Mouse (Mus musculus) cerebellum, adult 11 months (tissue): ENCODE measurements around the gene Lamtor3.
"Not testable (repeated sequence)": the region's sequence is repeated elsewhere in the genome, so short reads cannot be mapped to it uniquely, and the experiment has no call there.

Experiments used
- DNase-seq: peaks from one replicate; pipeline ENCODE4 v3.0.0; 2022

Gene Lamtor3

GRCm38 (mm10) chr3:137935570-137936525 is 17.5 kb downstream of the Lamtor3 start:
- DNase-seq = no peak

- no peak for DNase-seq
These were observed 18.2 kb downstream of the Lamtor3 start for GRCm38 (mm10) chr3:137936541-137936940.

- no peak for DNase-seq
These were observed 20.3 kb downstream of the Lamtor3 start for GRCm38 (mm10) chr3:137938608-137939007.

- no peak for DNase-seq
These were observed 22.5 kb downstream of the Lamtor3 start for GRCm38 (mm10) chr3:137940757-137941156.

GRCm38 (mm10) chr3:137941555-137941954 is 23.2 kb downstream of the Lamtor3 start:
- DNase-seq = no peak

GRCm38 (mm10) chr3:137942098-137942622 is 23.9 kb downstream of the Lamtor3 start:
- DNase-seq = no peak

- DNase-seq = no peak
These were observed 25.4 kb downstream of the Lamtor3 start for GRCm38 (mm10) chr3:137943737-137944154.

GRCm38 (mm10) chr3:137946827-137947226 is 28.5 kb downstream of the Lamtor3 start:
- DNase-seq = no peak

- DNase-seq = no peak
These were observed 29.2 kb downstream of the Lamtor3 start for GRCm38 (mm10) chr3:137947525-137947924.

- no peak for DNase-seq
These were observed 32.0 kb downstream of the Lamtor3 start for GRCm38 (mm10) chr3:137950191-137950885.

- DNase-seq = not testable (repeated sequence)
These were observed 33.0 kb downstream of the Lamtor3 start for GRCm38 (mm10) chr3:137951302-137951701.

GRCm38 (mm10) chr3:137951819-137952218 is 33.5 kb downstream of the Lamtor3 start:
- no peak for DNase-seq

- DNase-seq = no peak
These were observed 34.1 kb downstream of the Lamtor3 start for GRCm38 (mm10) chr3:137952225-137952913.

- DNase-seq = no peak
These were observed 34.9 kb downstream of the Lamtor3 start for GRCm38 (mm10) chr3:137952914-137953880.

- DNase-seq = no peak
These were observed 36.1 kb downstream of the Lamtor3 start for GRCm38 (mm10) chr3:137954256-137954916.

GRCm38 (mm10) chr3:137955560-137956081 is 37.3 kb downstream of the Lamtor3 start:
- DNase-seq = no peak

- no peak for DNase-seq
These were observed 39.6 kb downstream of the Lamtor3 start for GRCm38 (mm10) chr3:137957864-137958263.

- DNase-seq = no peak
These were observed 40.0 kb downstream of the Lamtor3 start for GRCm38 (mm10) chr3:137958352-137958751.

GRCm38 (mm10) chr3:137959456-137959855 is 41.1 kb downstream of the Lamtor3 start:
- DNase-seq = no peak

- DNase-seq = peak; percentile 38
These were observed 43.6 kb downstream of the Lamtor3 start for GRCm38 (mm10) chr3:137961736-137962385.
